12 mouse cellular contexts compared by ENCODE assay signal in the genomic region with DNA sequence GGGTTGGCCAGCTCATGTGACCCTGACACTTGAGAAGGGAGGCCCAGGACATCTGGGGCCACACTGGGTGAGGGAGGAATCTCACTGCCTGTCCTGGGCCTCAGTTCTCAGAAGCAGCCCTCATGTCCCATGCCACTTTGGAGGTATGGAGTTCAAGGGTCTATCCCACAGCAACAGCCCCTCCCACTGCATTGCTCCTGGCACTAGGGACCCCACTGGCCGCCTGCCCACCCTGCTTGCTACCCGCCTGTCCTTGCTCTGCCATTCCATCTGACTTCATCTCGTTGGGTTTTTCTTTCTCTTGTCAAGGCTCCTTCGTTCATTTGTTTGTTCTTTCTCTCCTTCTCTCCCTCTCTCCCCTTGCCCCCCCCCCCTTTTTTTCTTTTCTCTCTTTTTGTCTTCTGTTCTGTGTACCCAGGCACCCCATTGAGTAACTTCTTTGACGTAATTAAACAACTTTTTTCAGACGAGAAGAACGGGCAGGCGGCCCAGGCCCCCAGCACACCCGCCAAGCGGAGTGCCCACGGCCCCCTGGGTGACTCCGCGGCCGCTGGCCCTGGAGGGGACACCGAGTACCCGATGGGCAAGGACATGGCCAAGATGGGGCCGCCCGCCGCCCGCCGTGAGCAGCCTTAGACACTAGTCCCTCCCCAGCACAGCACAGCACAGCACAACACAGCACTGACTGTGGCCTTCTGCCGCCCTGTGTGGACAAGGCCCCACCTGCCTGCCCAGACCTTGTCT. TPM values are rescaled to one million over a fixed set of nuclear protein-coding genes. Genes with fewer than 3 reads are reported as not detected.
A peak's percentile ranks its signal among the peaks of the same experiment; 100 is the strongest.
DNase-seq lines count a peak whose midpoint lies in the region; ATAC-seq lines count a peak whose summit lies in the region.
"Had no signal": no experiment of that assay in that cellular context is flagged by ENCODE, and none has a peak within 500 bp of the region (broad histone marks: within the 10 kb centered on the region; RNA-seq: fewer than 3 reads in every experiment).

No protein-coding gene starts in this region.

- H3K9me3 ChIP-seq in midbrain, embryonic 13.5 days = no peaks in the 10 kb centered on the region
- H3K9me3 ChIP-seq in midbrain, embryonic 11.5 days (ENCODE audit: control insufficient read depth, low read length) = no peaks in the 10 kb centered on the region
- H3K9me3 ChIP-seq in forebrain, embryonic 15.5 days = no peaks in the 10 kb centered on the region
- H3K9me3 ChIP-seq: limb, embryonic 12.5 days had no signal

- peaks cover 88% of the 10 kb centered on the region for H3K36me3 ChIP-seq in midbrain, embryonic 13.5 days
- H3K36me3 ChIP-seq in midbrain, embryonic 11.5 days (ENCODE audit: control insufficient read depth, insufficient read depth, low read length) = peaks cover 31% of the 10 kb centered on the region
- peaks cover 67% of the 10 kb centered on the region for H3K36me3 ChIP-seq in forebrain, embryonic 15.5 days

- H3K27me3 ChIP-seq in midbrain, embryonic 13.5 days = no peaks in the 10 kb centered on the region
- no peaks in the 10 kb centered on the region for H3K27me3 ChIP-seq in midbrain, embryonic 11.5 days (ENCODE audit: control insufficient read depth, insufficient read depth, low read length)
- no peaks in the 10 kb centered on the region for H3K27me3 ChIP-seq in forebrain, embryonic 15.5 days
- H3K27me3 ChIP-seq: limb, embryonic 12.5 days had no signal

- WGBS in midbrain, embryonic 13.5 days = 80% methylated on average over 22 of the region's 22 CpGs
- WGBS in midbrain, embryonic 11.5 days = 78% methylated on average over 20 of the region's 22 CpGs
- 46% methylated on average over 22 of the region's 22 CpGs for WGBS in forebrain, embryonic 15.5 days

- peak; percentile 60 to 76 for DNase-seq in cerebellum, postnatal 14 days
- DNase-seq in cerebellum, adult 8-10 months = no peak
- DNase-seq in midbrain, embryonic 11.5 days (ENCODE audit: low spot score, missing footprints) = no peak
- DNase-seq in lung, postnatal 10 days = peak; percentile 34
- DNase-seq in urinary bladder, adult 2 months (ENCODE audit: low spot score) = no peak
- DNase-seq in urinary bladder, postnatal 4 days (ENCODE audit: low spot score in 2 of 2) = no peak
- DNase-seq: B cell, adult 2 months; gastrocnemius, postnatal 10 days; kidney, adult 11 months had no signal

- no peak overlapping the region for H3K4me2 ChIP-seq in midbrain, embryonic 13.5 days (replicated peaks)
- no peak overlapping the region for H3K4me2 ChIP-seq in midbrain, embryonic 11.5 days
- no peak overlapping the region for H3K4me2 ChIP-seq in forebrain, embryonic 15.5 days (replicated peaks)
- H3K4me2 ChIP-seq: limb, embryonic 12.5 days had no signal

- no peak overlapping the region for H3K27ac ChIP-seq in midbrain, embryonic 13.5 days
- no peak overlapping the region for H3K27ac ChIP-seq in midbrain, embryonic 11.5 days (ENCODE audit: low read depth, low read length)
- no peak overlapping the region for H3K27ac ChIP-seq in forebrain, embryonic 15.5 days (replicated peaks)
- H3K27ac ChIP-seq: limb, embryonic 12.5 days had no signal

- peak; percentile 60 for ATAC-seq in midbrain, embryonic 13.5 days
- no peak for ATAC-seq in midbrain, embryonic 11.5 days (ENCODE audit: low FRiP score)
- ATAC-seq in forebrain, embryonic 15.5 days (replicated peaks) = 0 out of 2 replicates have a peak, but pooled peaks have one; percentile 29

- no peaks in the 10 kb centered on the region for H3K4me1 ChIP-seq in midbrain, embryonic 13.5 days (replicated peaks)
- H3K4me1 ChIP-seq in midbrain, embryonic 11.5 days (ENCODE audit: control insufficient read depth, insufficient read depth, low read length) = no peaks in the 10 kb centered on the region
- no peaks in the 10 kb centered on the region for H3K4me1 ChIP-seq in forebrain, embryonic 15.5 days
- H3K4me1 ChIP-seq: limb, embryonic 12.5 days had no signal

- no peak overlapping the region for H3K4me3 ChIP-seq in midbrain, embryonic 13.5 days (replicated peaks)
- H3K4me3 ChIP-seq in midbrain, embryonic 11.5 days (ENCODE audit: low read depth, low read length) = no peak overlapping the region
- no peak overlapping the region for H3K4me3 ChIP-seq in forebrain, embryonic 15.5 days
- H3K4me3 ChIP-seq: limb, embryonic 12.5 days had no signal

- H3K9ac ChIP-seq in midbrain, embryonic 13.5 days (replicated peaks) = no peak overlapping the region
- H3K9ac ChIP-seq in midbrain, embryonic 11.5 days (ENCODE audit: low read length) = no peak overlapping the region
- no peak overlapping the region for H3K9ac ChIP-seq in forebrain, embryonic 15.5 days (replicated peaks)
- H3K9ac ChIP-seq: limb, embryonic 12.5 days had no signal

RNA-seq across cellular contexts. Expression of a gene that starts 52.2 kb away (rescaled TPM):
- 27.5 and 29.4 TPM in 2 replicates for polyA plus RNA-seq in midbrain, embryonic 13.5 days (2015; fragmentation: Nextera tagmentation; extraction: Ambion mirVana)
- 9.9 and 11.4 TPM in 2 replicates for polyA plus RNA-seq in midbrain, embryonic 11.5 days (2014; fragmentation: Nextera tagmentation; extraction: Ambion mirVana)
- 23.1 and 25.8 TPM in 2 replicates for polyA plus RNA-seq in forebrain, embryonic 15.5 days (2015; fragmentation: Nextera tagmentation; extraction: Ambion mirVana)
- polyA plus RNA-seq in urinary bladder, adult 2 months (2012; rRNA removed) = 0.27 and 0.34 TPM in 2 replicates

RNA-seq across cellular contexts. Expression of a gene that starts 59.1 kb away (rescaled TPM):
- polyA plus RNA-seq in midbrain, embryonic 13.5 days (2015; fragmentation: Nextera tagmentation; extraction: Ambion mirVana) = 52.3 and 56.9 TPM in 2 replicates
- 59.2 and 60.2 TPM in 2 replicates for polyA plus RNA-seq in midbrain, embryonic 11.5 days (2014; fragmentation: Nextera tagmentation; extraction: Ambion mirVana)
- 52.5 and 54.3 TPM in 2 replicates for polyA plus RNA-seq in forebrain, embryonic 15.5 days (2015; fragmentation: Nextera tagmentation; extraction: Ambion mirVana)
- polyA plus RNA-seq in urinary bladder, adult 2 months (2012; rRNA removed) = 91.8 and 102 TPM in 2 replicates

Comparison
In these comparisons a context has a peak if more than half of its experiments do, and no peak if none do; other contexts are left out.
1. DNase-seq: peak in cerebellum, postnatal 14 days (2 of 2) and lung, postnatal 10 days (single experiment); none in cerebellum, adult 8-10 months (single experiment), midbrain, embryonic 11.5 days (single experiment), urinary bladder, adult 2 months (single experiment) and urinary bladder, postnatal 4 days (0 of 2).